Mouse (Mus musculus) heart, postnatal 14 days (tissue): ENCODE data around the gene BC030867. TPM values are rescaled to one million over a fixed set of nuclear protein-coding genes. Genes with fewer than 3 reads are reported as not detected.

Source experiments
- DNase-seq, 2 experiments: peaks; one replicate each; pipeline ENCODE4 v3.0.0; 2021 to 2022
- intact Hi-C: fragments of 180-260 bp; cut with DNase I; formaldehyde crosslinking; loops from one replicate; pipeline ENCODE4 v1.15.1; 2025
- long read RNA-seq, 2 experiments: library from polyadenylated mRNA; stranded (forward); transcript quantifications; one replicate each; pipeline ENCODE4 v2.0.0; 2021
- total RNA-seq, 2 experiments: library from RNA; stranded (reverse); gene quantifications; 2 replicates each; pipeline ENCODE4 v1.2.3; 2021

Gene BC030867
- under 1 TPM; 0.74 to 0.83 TPM for total RNA-seq
- long read RNA-seq, experiment 1, partial matches to known transcripts, result 0 of 1 reads
- long read RNA-seq, experiment 1, other reads (novel, unspliced or antisense), result 0 of 1 reads
- long read RNA-seq, experiment 2, result 0 reads

GRCm38 (mm10) chr11:102248630-102249230 is at the start of gene BC030867:
TSS of gene BC030867 (plus strand) at chr11:102248882.
- DNase-seq, result peak; percentile 92 to 95
- intact Hi-C loops, result loop anchor here (1.0 to 2.0 kb wide), 3 partner anchors 14 to 21 kb away; no protein-coding TSS in a partner anchor

- intact Hi-C loops, result no loop called here
- DNase-seq, result no peak
Measured at GRCm38 (mm10) chr11:102199856-102200255, 48.8 kb upstream of the BC030867 start.

- peak in 1 of 2 experiments; percentile 1 for DNase-seq
- intact Hi-C loops, result no loop called here
Measured at GRCm38 (mm10) chr11:102201408-102201821, 47.3 kb upstream of the BC030867 start.

- intact Hi-C loops, result no loop called here
- DNase-seq, result no peak
Measured at GRCm38 (mm10) chr11:102206481-102206880, 42.2 kb upstream of the BC030867 start.

- intact Hi-C loops, result no loop called here
- peak in 1 of 2 experiments; percentile 62 for DNase-seq
Measured at GRCm38 (mm10) chr11:102207825-102208777, 40.6 kb upstream of the BC030867 start.

DNA sequence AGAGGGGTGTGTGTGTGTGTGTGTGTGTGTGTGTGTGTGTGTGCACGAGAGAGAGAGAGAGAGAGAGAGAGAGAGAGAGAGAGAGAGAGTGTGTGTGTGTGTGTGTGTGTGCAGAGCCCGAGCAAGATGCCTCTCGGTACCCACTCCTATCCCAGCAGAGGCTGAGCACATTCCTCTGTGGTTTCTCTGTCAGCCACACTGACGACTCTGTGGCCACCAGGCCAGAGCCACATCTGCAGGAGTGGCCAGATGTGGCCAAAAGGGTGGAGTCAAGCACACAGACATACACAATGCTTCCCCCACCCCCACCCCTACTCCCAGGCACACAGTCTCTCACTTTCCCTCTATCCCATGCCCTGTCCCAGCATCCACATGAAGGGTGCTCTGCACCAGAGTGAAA is 39.8 kb upstream of the BC030867 start:
- no peak for DNase-seq
- intact Hi-C loops, result no loop called here

DNA sequence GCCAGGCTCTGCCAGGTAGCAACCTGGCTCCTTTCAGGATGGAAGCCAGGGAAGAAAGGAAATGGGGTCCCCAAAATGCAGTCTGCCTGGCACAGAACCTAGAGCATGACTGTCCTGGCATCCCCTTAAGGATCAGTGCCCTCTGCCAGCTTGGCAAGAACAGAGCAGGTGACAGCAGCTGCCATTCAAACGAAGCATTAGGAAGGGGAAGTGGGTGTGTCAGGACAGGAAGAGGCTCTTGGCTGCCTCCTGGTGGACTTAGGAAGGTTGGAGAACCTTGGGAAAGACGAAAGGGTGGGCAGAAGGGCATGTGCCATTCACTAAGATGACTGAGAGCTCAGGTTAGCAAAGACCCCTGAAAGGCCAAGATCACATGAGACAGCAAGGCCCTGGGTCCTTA is 38.9 kb upstream of the BC030867 start:
- intact Hi-C loops, result loop anchor here (2.0 kb wide), 1 partner anchor 19 kb away; no protein-coding TSS in a partner anchor

GRCm38 (mm10) chr11:102210185-102210584 is 38.5 kb upstream of the BC030867 start:
- DNase-seq, result peak in 1 of 2 experiments; percentile 2

More for the DNA sequence above, 38.9 kb upstream of the BC030867 start:
- peak; percentile 33 to 46 for DNase-seq

DNA sequence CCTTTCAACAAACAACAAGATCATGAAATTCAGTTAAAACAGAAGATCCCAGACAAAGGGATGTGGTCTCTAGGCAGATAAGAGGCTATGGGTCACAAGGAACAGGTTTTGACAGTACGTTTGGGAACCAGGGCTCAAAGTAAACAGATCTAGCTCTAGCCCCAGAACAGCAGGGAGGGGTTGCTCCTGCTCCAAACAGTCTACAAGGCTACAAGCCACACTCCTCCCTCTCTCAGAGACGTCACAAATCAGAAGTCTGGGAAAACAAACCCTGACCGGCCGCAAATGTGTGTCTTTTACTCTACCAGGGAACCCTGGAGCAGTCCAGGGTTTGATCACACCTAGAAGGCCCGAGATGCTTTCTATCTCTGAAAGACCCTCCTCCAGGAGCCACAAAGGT is 37.7 kb upstream of the BC030867 start:
- intact Hi-C loops, result loop anchor here (2.0 kb wide), 1 partner anchor 18 kb away; no protein-coding TSS in a partner anchor
- DNase-seq, result no peak

More at GRCm38 (mm10) chr11:102210185-102210584, 38.5 kb upstream of the BC030867 start:
- intact Hi-C loops, result loop anchor here (2.0 kb wide), 1 partner anchor 19 kb away; no protein-coding TSS in a partner anchor

DNA sequence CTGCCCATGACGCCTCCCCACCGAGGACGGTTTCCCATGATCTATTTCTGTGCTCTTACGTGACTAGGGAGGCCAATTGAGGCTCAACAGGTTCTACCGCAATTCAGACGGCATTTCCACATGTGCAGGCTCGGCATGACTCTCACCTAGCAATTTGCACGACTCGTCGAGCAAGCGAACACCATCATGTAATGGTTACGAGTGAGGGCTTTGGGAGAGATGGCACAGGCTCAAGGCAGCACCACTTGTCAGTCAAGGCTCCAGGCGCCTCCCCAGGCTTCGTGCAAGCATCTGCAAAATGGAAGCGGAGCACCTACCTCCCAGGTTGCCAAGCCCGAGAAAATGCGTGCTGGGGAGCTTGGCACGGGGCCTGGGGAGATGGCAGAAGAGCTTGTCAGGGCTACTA is 36.7 kb upstream of the BC030867 start:
- peak; percentile 57 to 68 for DNase-seq
- intact Hi-C loops, result loop anchor here (2.0 kb wide), 1 partner anchor 17 kb away; no protein-coding TSS in a partner anchor

GRCm38 (mm10) chr11:102214430-102215156 is 34.1 kb upstream of the BC030867 start:
- DNase-seq, result peak in 1 of 2 experiments; percentile 8
- intact Hi-C loops, result no loop called here

DNA sequence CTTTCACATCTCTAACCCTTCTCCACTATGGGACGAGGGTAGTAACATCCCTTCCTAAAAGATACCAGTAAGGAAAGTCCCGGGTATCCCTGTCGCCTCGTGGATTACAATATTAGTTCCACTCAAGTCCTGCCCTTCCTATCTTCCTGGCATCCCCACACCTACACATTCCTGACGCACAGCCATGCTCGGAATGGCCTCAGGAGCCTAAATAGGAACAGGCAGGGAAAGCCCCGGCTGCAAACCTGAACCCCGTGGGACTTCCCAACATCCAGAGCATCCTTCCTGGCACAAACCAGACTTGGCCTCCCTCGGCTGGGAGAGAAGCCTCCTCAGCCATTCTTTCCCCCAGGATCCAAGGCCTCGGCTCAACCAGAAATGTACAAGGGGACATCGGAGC is 33.2 kb upstream of the BC030867 start:
- peak in 1 of 2 experiments; percentile 10 for DNase-seq
- intact Hi-C loops, result no loop called here

GRCm38 (mm10) chr11:102216056-102216885 is 32.4 kb upstream of the BC030867 start:
- intact Hi-C loops, result no loop called here
- DNase-seq, result peak; percentile 68 to 78

GRCm38 (mm10) chr11:102216886-102217240 is 31.8 kb upstream of the BC030867 start:
- intact Hi-C loops, result no loop called here

DNA sequence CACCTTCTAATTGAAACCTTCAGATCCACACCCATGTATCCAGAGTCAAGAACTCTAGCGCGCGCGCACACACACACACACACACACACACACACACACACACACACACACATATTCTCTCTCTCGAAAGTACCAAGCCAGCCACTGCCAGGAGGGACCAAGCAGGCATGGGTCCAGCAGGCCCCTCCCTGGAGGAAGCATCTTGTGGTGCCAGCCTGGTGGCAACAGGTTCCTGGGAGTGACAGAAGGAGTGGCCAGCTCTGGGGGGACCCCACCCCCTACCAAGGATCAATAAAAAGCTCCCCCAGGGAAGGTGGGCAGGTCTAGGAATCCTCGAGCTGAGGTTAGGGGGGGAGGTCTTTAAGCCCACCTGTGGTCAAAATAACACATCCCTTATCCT is 31.3 kb upstream of the BC030867 start:
- intact Hi-C loops, result no loop called here
- DNase-seq, result peak in 1 of 2 experiments; percentile 26

More at GRCm38 (mm10) chr11:102216886-102217240, 31.8 kb upstream of the BC030867 start:
- no peak for DNase-seq

GRCm38 (mm10) chr11:102217876-102218430 is 30.7 kb upstream of the BC030867 start:
- peak in 1 of 2 experiments; percentile 18 for DNase-seq
- intact Hi-C loops, result no loop called here

GRCm38 (mm10) chr11:102218783-102219182 is 29.9 kb upstream of the BC030867 start:
- intact Hi-C loops, result no loop called here
- peak; percentile 98 to 99 for DNase-seq

- peak; percentile 28 to 38 for DNase-seq
- intact Hi-C loops, result no loop called here
Measured at GRCm38 (mm10) chr11:102219247-102219993, 29.3 kb upstream of the BC030867 start.
